Mouse (Mus musculus) embryonic facial prominence, embryonic 15.5 days (tissue): Measurements from ENCODE around the gene Brd4. TPM values are rescaled to one million over a fixed set of nuclear protein-coding genes. Genes with fewer than 3 reads are reported as not detected.

Experiments used
- ATAC-seq: fragments of 200-750 bp; cut with Nextera tagmentation; 2 replicates; pipeline ENCODE4 v1.8.0; 2017; ENCODE audit warnings: low read depth, moderate TSS enrichment; ENCODE audit not compliant: insufficient number of reproducible peaks, low FRiP score, low TSS enrichment
- H3K27ac ChIP-seq: fragments of 300-500 bp; sonication (generic); replicated peaks from 2 replicates; pipeline ENCODE4 v1.5.1; 2015; ENCODE audit warnings: mild to moderate bottlenecking, inconsistent platforms
- H3K27me3 ChIP-seq: fragments of 300-500 bp; sonication (generic); 2 replicates; pipeline ENCODE4 v1.6.1; 2015; ENCODE audit warnings: inconsistent platforms
- H3K36me3 ChIP-seq: fragments of 300-500 bp; sonication (generic); 2 replicates; pipeline ENCODE4 v1.6.1; 2015; ENCODE audit warnings: mild to moderate bottlenecking, inconsistent platforms
- H3K4me1 ChIP-seq: fragments of 300-500 bp; sonication (generic); 2 replicates; pipeline ENCODE4 v1.6.1; 2015; ENCODE audit warnings: inconsistent platforms
- H3K4me2 ChIP-seq: fragments of 300-500 bp; sonication (generic); replicated peaks from 2 replicates; pipeline ENCODE4 v1.6.1; 2015; ENCODE audit warnings: mild to moderate bottlenecking, inconsistent platforms
- H3K4me3 ChIP-seq: fragments of 300-500 bp; sonication (generic); replicated peaks from 2 replicates; pipeline ENCODE4 v1.5.1; 2015; ENCODE audit warnings: mild to moderate bottlenecking, inconsistent platforms
- H3K9ac ChIP-seq: fragments of 300-500 bp; sonication (generic); 2 replicates; pipeline ENCODE4 v1.6.1; 2015; ENCODE audit warnings: inconsistent platforms
- H3K9me3 ChIP-seq: fragments of 300-500 bp; sonication (generic); replicated peaks from 2 replicates; pipeline ENCODE4 v1.6.1; 2016; ENCODE audit warnings: inconsistent platforms
- WGBS: fragments of 180-500 bp; shearing (Covaris S2); methylation state at CpG from one replicate; pipeline ENCODE4 v1.1.7; 2015; 5-methylcytosine and 5-hydroxymethylcytosine counted together
- polyA plus RNA-seq: library from polyadenylated mRNA; unstranded; fragments of >200 nt; fragmentation: Nextera tagmentation; extraction: Ambion mirVana; gene quantifications from 2 replicates; pipeline ENCODE4 v1.2.1, GENCODE M21; 2015

The Brd4 gene
- polyA plus RNA-seq, 1 experiment from 2014 or later, result 113 TPM

DNA sequence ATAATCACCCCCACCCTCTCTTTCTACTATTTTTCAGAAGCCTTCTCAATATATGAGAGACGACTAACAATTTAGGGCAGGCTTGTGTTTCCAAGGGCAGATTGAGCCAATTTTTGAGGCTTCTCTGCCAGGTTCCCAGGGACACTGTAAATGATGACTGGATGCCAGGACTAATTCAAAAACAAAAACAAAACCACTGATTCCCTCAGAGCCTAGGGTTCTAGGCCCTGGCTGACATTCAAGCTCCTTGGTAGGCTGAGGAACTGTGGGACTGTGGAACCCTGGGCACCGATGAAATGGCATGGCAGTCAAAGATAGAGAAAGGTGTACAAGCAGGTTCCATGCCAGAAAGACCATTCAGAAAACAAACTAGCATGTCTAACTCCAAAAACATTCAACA is 31.3 kb downstream of the Brd4 start:
- Histone ChIP-seq H3K27ac (no peak overlapping the region), H3K4me3 (no peak overlapping the region), H3K4me1 (peaks cover 5% of the 10 kb centered on the region), H3K9ac (no peak overlapping the region), H3K36me3 (0 out of 2 replicates have a peak, but pooled peaks cover 7% of the 10 kb centered on the region), H3K9me3 (no peaks in the 10 kb centered on the region), H3K27me3 (no peaks in the 10 kb centered on the region), H3K4me2 (no peak overlapping the region)
- WGBS, result 89% methylated on average over 2 of the region's 2 CpGs
- ATAC-seq, result no peak

GRCm38 (mm10) chr17:32251827-32252470 is 32.6 kb downstream of the Brd4 start:
- H3K27ac ChIP-seq, result no peak overlapping the region
- no peak overlapping the region for H3K4me3 ChIP-seq
- H3K36me3 ChIP-seq, result 0 out of 2 replicates have a peak, but pooled peaks cover 7% of the 10 kb centered on the region
- 95% methylated on average over 2 of the region's 2 CpGs for WGBS
- no peaks in the 10 kb centered on the region for H3K27me3 ChIP-seq
- H3K4me2 ChIP-seq, result no peak overlapping the region
- no peak for ATAC-seq
- no peak overlapping the region for H3K9ac ChIP-seq
- H3K4me1 ChIP-seq, result no peaks in the 10 kb centered on the region; the same call in none of the 2 replicates
- H3K9me3 ChIP-seq, result no peaks in the 10 kb centered on the region

DNA sequence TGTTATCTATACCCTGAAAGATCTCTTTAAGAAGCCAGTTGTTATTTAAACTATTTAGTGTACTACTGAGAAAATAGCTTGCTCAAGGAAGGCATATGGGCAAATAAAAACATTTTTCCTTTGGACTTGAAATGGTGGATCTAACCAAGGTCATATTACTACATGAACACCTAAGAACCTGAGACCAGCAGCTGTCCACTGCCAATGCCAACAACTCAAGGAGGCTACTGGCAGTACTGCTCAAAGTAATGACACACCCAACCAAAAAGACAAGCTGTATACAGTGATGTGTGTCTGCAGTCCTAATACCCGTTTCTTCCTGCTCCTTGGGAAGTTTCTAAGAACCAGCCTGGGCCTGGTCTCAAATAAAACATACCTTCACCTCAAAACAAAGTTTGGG is 34.5 kb downstream of the Brd4 start:
- H3K4me2 ChIP-seq, result no peak overlapping the region
- no peak overlapping the region for H3K27ac ChIP-seq
- ATAC-seq, result no peak
- peaks cover 8% of the 10 kb centered on the region for H3K4me1 ChIP-seq
- 0 out of 2 replicates have a peak, but pooled peaks cover 7% of the 10 kb centered on the region for H3K36me3 ChIP-seq
- H3K4me3 ChIP-seq, result no peak overlapping the region
- no peaks in the 10 kb centered on the region for H3K9me3 ChIP-seq
- no peaks in the 10 kb centered on the region for H3K27me3 ChIP-seq
- H3K9ac ChIP-seq, result no peak overlapping the region
- 91% methylated on average over 1 of the region's 1 CpGs for WGBS

GRCm38 (mm10) chr17:32248192-32248591 is 36.3 kb downstream of the Brd4 start:
- 94% methylated on average over 1 of the region's 1 CpGs for WGBS
- H3K9me3 ChIP-seq, result no peaks in the 10 kb centered on the region
- no peak overlapping the region for H3K27ac ChIP-seq
- no peak for ATAC-seq
- 0 out of 2 replicates have a peak, but pooled peaks cover 7% of the 10 kb centered on the region for H3K36me3 ChIP-seq
- no peaks in the 10 kb centered on the region for H3K27me3 ChIP-seq
- no peak overlapping the region for H3K4me3 ChIP-seq
- no peak overlapping the region for H3K4me2 ChIP-seq
- no peak overlapping the region for H3K9ac ChIP-seq
- peaks cover 10% of the 10 kb centered on the region for H3K4me1 ChIP-seq

DNA sequence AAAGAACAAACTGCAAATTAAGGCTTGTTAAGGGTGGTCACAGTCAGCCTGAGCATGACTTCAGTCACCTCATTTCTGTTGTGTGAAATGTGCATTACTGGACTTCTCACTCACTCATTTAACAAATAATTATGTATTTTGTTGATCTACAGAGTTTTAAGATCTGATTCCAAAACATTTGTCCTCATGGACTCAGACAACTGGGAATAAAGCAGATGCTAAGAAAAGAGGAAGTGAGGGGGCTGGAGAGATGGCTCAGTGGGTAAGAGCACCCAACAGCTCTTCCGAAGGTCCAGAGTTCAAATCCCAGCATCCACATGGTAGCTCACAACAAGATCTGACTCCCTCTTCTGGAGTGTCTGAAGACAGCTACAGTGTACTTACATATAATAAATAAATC is 36.9 kb downstream of the Brd4 start:
- H3K4me3 ChIP-seq, result no peak overlapping the region
- no peak overlapping the region for H3K27ac ChIP-seq
- H3K9ac ChIP-seq, result no peak overlapping the region
- ATAC-seq, result no peak
- no peaks in the 10 kb centered on the region for H3K9me3 ChIP-seq
- H3K4me1 ChIP-seq, result peaks cover 11% of the 10 kb centered on the region
- WGBS, result 100% methylated on average over 1 of the region's 1 CpGs
- no peaks in the 10 kb centered on the region for H3K27me3 ChIP-seq
- H3K4me2 ChIP-seq, result no peak overlapping the region
- 0 out of 2 replicates have a peak, but pooled peaks cover 4% of the 10 kb centered on the region for H3K36me3 ChIP-seq

GRCm38 (mm10) chr17:32246117-32246516 is 38.4 kb downstream of the Brd4 start:
- no peak for ATAC-seq
- Histone ChIP-seq H3K9me3 (no peaks in the 10 kb centered on the region), H3K36me3 (peaks cover 4% of the 10 kb centered on the region; the same call in 1 of the 2 replicates), H3K4me3 (no peak overlapping the region), H3K4me1 (peaks cover 11% of the 10 kb centered on the region), H3K27me3 (no peaks in the 10 kb centered on the region), H3K27ac (no peak overlapping the region), H3K4me2 (no peak overlapping the region), H3K9ac (no peak overlapping the region)
- 35% methylated on average over 5 of the region's 5 CpGs for WGBS

GRCm38 (mm10) chr17:32240881-32241531 is 43.5 kb downstream of the Brd4 start:
- no peak overlapping the region for H3K4me3 ChIP-seq
- no peaks in the 10 kb centered on the region for H3K27me3 ChIP-seq
- WGBS, result 78% methylated on average over 2 of the region's 2 CpGs
- no peaks in the 10 kb centered on the region for H3K9me3 ChIP-seq
- no peak overlapping the region for H3K27ac ChIP-seq
- no peak for ATAC-seq
- no peak overlapping the region for H3K9ac ChIP-seq
- H3K4me1 ChIP-seq, result peaks cover 18% of the 10 kb centered on the region
- no peak overlapping the region for H3K4me2 ChIP-seq
- H3K36me3 ChIP-seq, result peaks cover 5% of the 10 kb centered on the region; the same call in 1 of the 2 replicates

GRCm38 (mm10) chr17:32238589-32238988 is 45.9 kb downstream of the Brd4 start:
- H3K27me3 ChIP-seq, result no peaks in the 10 kb centered on the region
- H3K9ac ChIP-seq, result no peak overlapping the region
- H3K27ac ChIP-seq, result no peak overlapping the region
- ATAC-seq, result no peak
- no peak overlapping the region for H3K4me3 ChIP-seq
- H3K9me3 ChIP-seq, result no peaks in the 10 kb centered on the region
- peaks cover 24% of the 10 kb centered on the region for H3K4me1 ChIP-seq
- WGBS, result 41% methylated on average over 1 of the region's 1 CpGs
- H3K4me2 ChIP-seq, result no peak overlapping the region
- peaks cover 5% of the 10 kb centered on the region; the same call in 1 of the 2 replicates for H3K36me3 ChIP-seq

- no peak overlapping the region for H3K4me3 ChIP-seq
- H3K9ac ChIP-seq, result no peak overlapping the region
- ATAC-seq, result peak; percentile 61; the same call in 1 of the 2 replicates
- 0 out of 2 replicates have a peak, but pooled peaks cover 5% of the 10 kb centered on the region for H3K36me3 ChIP-seq
- peaks cover 22% of the 10 kb centered on the region for H3K4me1 ChIP-seq
- no peaks in the 10 kb centered on the region for H3K27me3 ChIP-seq
- H3K9me3 ChIP-seq, result no peaks in the 10 kb centered on the region
- no peak overlapping the region for H3K4me2 ChIP-seq
- H3K27ac ChIP-seq, result peak overlapping the region; percentile 63; the same call in 1 of the 2 replicates
- WGBS, result 40% methylated on average over 5 of the region's 5 CpGs
Observed at GRCm38 (mm10) chr17:32235534-32236191, 48.9 kb downstream of the Brd4 start.

GRCm38 (mm10) chr17:32233174-32233573 is 51.3 kb downstream of the Brd4 start:
- Histone ChIP-seq H3K4me2 (no peak overlapping the region), H3K27ac (no peak overlapping the region), H3K9me3 (no peaks in the 10 kb centered on the region), H3K27me3 (no peaks in the 10 kb centered on the region), H3K4me3 (no peak overlapping the region), H3K4me1 (peaks cover 12% of the 10 kb centered on the region), H3K36me3 (peaks cover 19% of the 10 kb centered on the region), H3K9ac (no peak overlapping the region)
- no peak for ATAC-seq

DNA sequence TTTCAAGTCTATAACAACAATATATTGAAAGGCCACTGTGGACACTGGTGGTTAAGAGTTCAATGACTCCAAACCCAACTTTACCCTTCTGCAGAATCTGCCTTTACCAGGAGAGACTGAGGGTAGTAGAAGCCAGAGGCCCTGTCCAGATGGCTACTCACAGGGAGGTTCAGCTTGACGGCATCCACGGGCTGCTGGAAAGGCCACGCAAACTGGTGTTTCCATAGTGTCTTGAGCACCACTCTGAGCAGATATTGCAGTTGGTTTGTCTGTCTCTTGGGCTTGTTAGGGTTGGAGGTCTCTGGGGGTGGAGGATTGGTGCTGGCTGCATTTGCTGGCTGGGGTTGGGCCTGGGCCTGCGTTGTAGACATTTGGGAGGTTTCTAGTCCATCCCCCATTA is 55.3 kb downstream of the Brd4 start:
- WGBS, result 97% methylated on average over 4 of the region's 4 CpGs
- Histone ChIP-seq H3K36me3 (peaks cover 52% of the 10 kb centered on the region), H3K4me2 (no peak overlapping the region), H3K4me1 (no peaks in the 10 kb centered on the region), H3K9me3 (no peaks in the 10 kb centered on the region), H3K27me3 (no peaks in the 10 kb centered on the region), H3K27ac (no peak overlapping the region), H3K9ac (no peak overlapping the region), H3K4me3 (no peak overlapping the region)
- no peak for ATAC-seq
